Mouse (Mus musculus) right cerebral cortex, adult 2 months (tissue): ENCODE results near the gene Wdr72.

Experiments used
- DNase-seq, 2 experiments: peaks; one replicate each; pipeline ENCODE4 v3.0.0; 2021 to 2022; ENCODE audit warnings: low spot score in 2 of 2

Gene Wdr72

GRCm38 (mm10) chr9:74241292-74241691 is 131.1 kb downstream of the Wdr72 start:
- DNase-seq, result no peak

- DNase-seq, result no peak
Observed at GRCm38 (mm10) chr9:74248084-74248483, 137.9 kb downstream of the Wdr72 start.

GRCm38 (mm10) chr9:74249486-74249885 is 139.3 kb downstream of the Wdr72 start:
- DNase-seq, result no peak

GRCm38 (mm10) chr9:74250522-74250921 is 140.4 kb downstream of the Wdr72 start:
- DNase-seq, result no peak

- DNase-seq, result no peak
Observed at GRCm38 (mm10) chr9:74258389-74258788, 148.2 kb downstream of the Wdr72 start.

- DNase-seq, result peak in 1 of 2 experiments; percentile 6
Observed at GRCm38 (mm10) chr9:74277752-74278385, 167.7 kb downstream of the Wdr72 start.

- no peak for DNase-seq
Observed at GRCm38 (mm10) chr9:74282072-74282471, 171.9 kb downstream of the Wdr72 start.

- DNase-seq, result peak; percentile 10 to 20
Observed at GRCm38 (mm10) chr9:74286210-74286609, 176.1 kb downstream of the Wdr72 start.

- DNase-seq, result no peak
Observed at GRCm38 (mm10) chr9:74294479-74294878, 184.3 kb downstream of the Wdr72 start.

GRCm38 (mm10) chr9:74318771-74319170 is 208.6 kb downstream of the Wdr72 start:
- no peak for DNase-seq

- no peak for DNase-seq
Observed at GRCm38 (mm10) chr9:74324089-74324924, 214.2 kb downstream of the Wdr72 start.

GRCm38 (mm10) chr9:74324925-74325295 is 214.8 kb downstream of the Wdr72 start:
- DNase-seq, result no peak

GRCm38 (mm10) chr9:74325981-74326380 is 215.8 kb downstream of the Wdr72 start:
- no peak for DNase-seq

GRCm38 (mm10) chr9:74328821-74329220 is 218.7 kb downstream of the Wdr72 start:
- no peak for DNase-seq

GRCm38 (mm10) chr9:74330706-74331495 is 220.7 kb downstream of the Wdr72 start:
- DNase-seq, result no peak

- DNase-seq, result no peak
Observed at GRCm38 (mm10) chr9:74332321-74332720, 222.2 kb downstream of the Wdr72 start.
